In genomic region chr13:46703138-46703537, GRCm38 (mm10) we compare ENCODE assay signal across 9 mouse cellular contexts. TPM values are rescaled to one million over a fixed set of nuclear protein-coding genes. Genes with fewer than 3 reads are reported as not detected.
A peak's percentile ranks its signal among the peaks of the same experiment; 100 is the strongest.
DNase-seq lines count a peak whose midpoint lies in the region; ATAC-seq and TF ChIP-seq lines count a peak whose summit lies in the region.
"Had no signal": no experiment of that assay in that cellular context is flagged by ENCODE, and none has a peak within 500 bp of the region (broad histone marks: within the 10 kb centered on the region; RNA-seq: fewer than 3 reads in every experiment).

No protein-coding gene starts in this region.

- no peaks in the 10 kb centered on the region for H3K4me1 ChIP-seq in heart, adult 2 months (ENCODE audit: control insufficient read depth, insufficient read depth, low read length)
- no peaks in the 10 kb centered on the region for H3K4me1 ChIP-seq in heart, embryonic 10.5 days
- no peaks in the 10 kb centered on the region for H3K4me1 ChIP-seq in lung, embryonic 14.5 days (ENCODE audit: insufficient read depth)
- no peaks in the 10 kb centered on the region for H3K4me1 ChIP-seq in hindbrain, embryonic 14.5 days (replicated peaks; ENCODE audit: control insufficient read depth, insufficient read depth, low read length)
- H3K4me1 ChIP-seq: embryonic facial prominence, embryonic 15.5 days had no signal

- H3K9ac ChIP-seq in heart, adult 2 months (ENCODE audit: low read depth, low read length), result no peak overlapping the region
- H3K9ac ChIP-seq in lung, embryonic 14.5 days, result no peak overlapping the region
- no peak overlapping the region for H3K9ac ChIP-seq in hindbrain, embryonic 14.5 days
- H3K9ac ChIP-seq: embryonic facial prominence, embryonic 15.5 days had no signal

- peak; percentile 45 for TF ChIP-seq CTCF in heart, adult 2 months (IDR thresholded peaks at IDR 0.05)
- peak; percentile 19; the same call in 1 of the 2 replicates for TF ChIP-seq CTCF in lung, embryonic 14.5 days (IDR thresholded peaks at IDR 0.05; ENCODE audit: low read depth)

- no peaks in the 10 kb centered on the region for H3K9me3 ChIP-seq in heart, embryonic 10.5 days
- H3K9me3 ChIP-seq in lung, embryonic 14.5 days (ENCODE audit: low read depth, low read length), result no peaks in the 10 kb centered on the region
- no peaks in the 10 kb centered on the region for H3K9me3 ChIP-seq in hindbrain, embryonic 14.5 days (ENCODE audit: control insufficient read depth, low read length)
- H3K9me3 ChIP-seq: embryonic facial prominence, embryonic 15.5 days had no signal

- no peak for ATAC-seq in lung, embryonic 14.5 days (ENCODE audit: insufficient read depth)
- ATAC-seq in hindbrain, embryonic 14.5 days (ENCODE audit: low FRiP score), result no peak

- 86% methylated on average over 5 of the region's 5 CpGs for WGBS in heart, adult 2 months
- WGBS in heart, embryonic 10.5 days, result 81% methylated on average over 5 of the region's 5 CpGs
- 81% methylated on average over 5 of the region's 5 CpGs for WGBS in lung, embryonic 14.5 days
- 88% methylated on average over 5 of the region's 5 CpGs for WGBS in hindbrain, embryonic 14.5 days

- H3K36me3 ChIP-seq in heart, adult 2 months (ENCODE audit: control insufficient read depth, insufficient read depth, low read length), result peaks cover 2% of the 10 kb centered on the region; the same call in 1 of the 2 replicates
- H3K36me3 ChIP-seq in heart, embryonic 10.5 days, result peaks cover 53% of the 10 kb centered on the region
- H3K36me3 ChIP-seq in lung, embryonic 14.5 days (ENCODE audit: insufficient read depth), result peaks cover 61% of the 10 kb centered on the region
- peaks cover 35% of the 10 kb centered on the region for H3K36me3 ChIP-seq in hindbrain, embryonic 14.5 days (replicated peaks; ENCODE audit: control insufficient read depth, insufficient read depth)

- no peak overlapping the region for H3K27ac ChIP-seq in heart, adult 2 months
- H3K27ac ChIP-seq in heart, embryonic 10.5 days, result no peak overlapping the region
- no peak overlapping the region for H3K27ac ChIP-seq in lung, embryonic 14.5 days (ENCODE audit: low read depth)
- H3K27ac ChIP-seq in hindbrain, embryonic 14.5 days, result no peak overlapping the region
- H3K27ac ChIP-seq: embryonic facial prominence, embryonic 15.5 days had no signal

- no peak for DNase-seq in heart, adult 2 months
- no peak for DNase-seq in heart, embryonic 10.5 days (ENCODE audit: low spot score)
- peak; percentile 46 for DNase-seq in 416B (ENCODE audit: low read depth)
- DNase-seq in NIH3T3 (ENCODE audit: low read depth), result peak; percentile 4
- peak; percentile 23 for DNase-seq in lung, embryonic 14.5 days
- no peak for DNase-seq in adrenal gland, postnatal 4 days (ENCODE audit: low spot score in 2 of 2)
- no peak for DNase-seq in layer of hippocampus, adult 11-12 months (ENCODE audit: low spot score)
- DNase-seq in hindbrain, embryonic 14.5 days (ENCODE audit: low spot score), result no peak

- intact Hi-C loops in heart, adult 2 months (cut with DNase I), result no loop called here

- no peaks in the 10 kb centered on the region for H3K27me3 ChIP-seq in heart, adult 2 months (ENCODE audit: control insufficient read depth, insufficient read depth, low read length)
- no peaks in the 10 kb centered on the region for H3K27me3 ChIP-seq in heart, embryonic 10.5 days (ENCODE audit: insufficient read depth, poor library complexity, severe bottlenecking)
- H3K27me3 ChIP-seq in lung, embryonic 14.5 days (ENCODE audit: insufficient read depth, low read length), result no peaks in the 10 kb centered on the region
- no peaks in the 10 kb centered on the region for H3K27me3 ChIP-seq in hindbrain, embryonic 14.5 days (ENCODE audit: control insufficient read depth, insufficient read depth, low read length)
- H3K27me3 ChIP-seq: embryonic facial prominence, embryonic 15.5 days had no signal

- H3K79me2 ChIP-seq in heart, adult 2 months (replicated peaks; ENCODE audit: control insufficient read depth, insufficient read depth, low read length), result no peaks in the 10 kb centered on the region

- no peak overlapping the region for H3K4me3 ChIP-seq in heart, adult 2 months
- no peak overlapping the region for H3K4me3 ChIP-seq in heart, embryonic 10.5 days
- no peak overlapping the region for H3K4me3 ChIP-seq in lung, embryonic 14.5 days (ENCODE audit: low read depth, low read length)
- H3K4me3 ChIP-seq in hindbrain, embryonic 14.5 days (replicated peaks; ENCODE audit: low read length), result no peak overlapping the region
- H3K4me3 ChIP-seq: embryonic facial prominence, embryonic 15.5 days had no signal

- no peak for TF ChIP-seq POLR2A in heart, adult 2 months (IDR thresholded peaks at IDR 0.05; ENCODE audit: insufficient read depth, low read depth, low read length)

- no peak for TF ChIP-seq EP300 in heart, adult 2 months (IDR thresholded peaks at IDR 0.05; ENCODE audit: insufficient read depth, low read depth, low read length)

- H3K4me2 ChIP-seq in lung, embryonic 14.5 days, result no peak overlapping the region
- H3K4me2 ChIP-seq in hindbrain, embryonic 14.5 days (replicated peaks), result no peak overlapping the region
- H3K4me2 ChIP-seq: embryonic facial prominence, embryonic 15.5 days had no signal

RNA-seq across cellular contexts. Expression of gene Nup153, which starts 24.6 kb away (rescaled TPM):
- 10 to 100 TPM; 35.5 to 37.7 TPM for total RNA-seq in heart, adult 2 months (2021)
- polyA plus RNA-seq in heart, adult 2 months (2012; rRNA removed), result 24.5 and 42.8 TPM in 2 replicates
- polyA plus RNA-seq in heart, embryonic 10.5 days (2016; fragmentation: Nextera tagmentation; extraction: Ambion mirVana), result 20.0 and 31.0 TPM in 2 replicates
- polyA plus RNA-seq in lung, embryonic 14.5 days (2014; fragmentation: Nextera tagmentation; extraction: Ambion mirVana), result 42.3 and 42.8 TPM in 2 replicates
- total RNA-seq in adrenal gland, postnatal 4 days (2021), result 10 to 100 TPM; 73.6 to 85.3 TPM
- polyA plus RNA-seq in hindbrain, embryonic 14.5 days (2014; fragmentation: Nextera tagmentation; extraction: Ambion mirVana), result 25.9 and 33.2 TPM in 2 replicates

RNA-seq across cellular contexts. Expression of gene Fam8a1, which starts 33.8 kb away (rescaled TPM):
- total RNA-seq in heart, adult 2 months (2021), result 10 to 100 TPM; 32.7 to 38.3 TPM
- polyA plus RNA-seq in heart, adult 2 months (2012; rRNA removed), result 9.7 and 17.4 TPM in 2 replicates
- polyA plus RNA-seq in heart, embryonic 10.5 days (2016; fragmentation: Nextera tagmentation; extraction: Ambion mirVana), result 8.3 and 11.6 TPM in 2 replicates
- 7.9 and 8.7 TPM in 2 replicates for polyA plus RNA-seq in lung, embryonic 14.5 days (2014; fragmentation: Nextera tagmentation; extraction: Ambion mirVana)
- total RNA-seq in adrenal gland, postnatal 4 days (2021), result 10 to 100 TPM; 48.1 to 48.9 TPM
- 15.4 and 17.4 TPM in 2 replicates for polyA plus RNA-seq in hindbrain, embryonic 14.5 days (2014; fragmentation: Nextera tagmentation; extraction: Ambion mirVana)

Comparison
In these comparisons a context has a peak if more than half of its experiments do, and no peak if none do; other contexts are left out.
1. DNase-seq: peak in 416B (single experiment), NIH3T3 (single experiment) and lung, embryonic 14.5 days (single experiment); none in heart, adult 2 months (0 of 2), heart, embryonic 10.5 days (single experiment), adrenal gland, postnatal 4 days (0 of 2), layer of hippocampus, adult 11-12 months (single experiment) and hindbrain, embryonic 14.5 days (single experiment).